Mouse (Mus musculus) midbrain, embryonic 12.5 days (tissue): ENCODE results near the gene Ttc21b. TPM values are rescaled to one million over a fixed set of nuclear protein-coding genes. Genes with fewer than 3 reads are reported as not detected.
A peak's percentile ranks its signal among the peaks of the same experiment; 100 is the strongest.
"Not testable (repeated sequence)": the region's sequence is repeated elsewhere in the genome, so short reads cannot be mapped to it uniquely, and the experiment has no call there.

Experiments used
- ATAC-seq: fragments of 200-750 bp; cut with Nextera tagmentation; 2 replicates; pipeline ENCODE4 v1.8.0; 2017; ENCODE audit warnings: low read depth, moderate TSS enrichment, moderate library complexity; ENCODE audit not compliant: low FRiP score
- H3K27ac ChIP-seq: fragments of 300-500 bp; sonication (generic); replicated peaks from 2 replicates; pipeline ENCODE4 v1.5.1; 2016; ENCODE audit warnings: mild to moderate bottlenecking
- H3K27me3 ChIP-seq: fragments of 300-500 bp; sonication (generic); 2 replicates; pipeline ENCODE4 v1.6.1; 2016; ENCODE audit warnings: mild to moderate bottlenecking
- H3K36me3 ChIP-seq: fragments of 300-500 bp; sonication (generic); 2 replicates; pipeline ENCODE4 v1.6.1; 2016
- H3K4me1 ChIP-seq: fragments of 300-500 bp; sonication (generic); 2 replicates; pipeline ENCODE4 v1.6.1; 2016
- H3K4me2 ChIP-seq: fragments of 300-500 bp; sonication (generic); replicated peaks from 2 replicates; pipeline ENCODE4 v1.6.1; 2016; ENCODE audit warnings: mild to moderate bottlenecking, moderate library complexity
- H3K4me3 ChIP-seq: fragments of 300-500 bp; sonication (generic); 2 replicates; pipeline ENCODE4 v1.5.1; 2016; ENCODE audit warnings: mild to moderate bottlenecking
- H3K9ac ChIP-seq: fragments of 300-500 bp; sonication (generic); replicated peaks from 2 replicates; pipeline ENCODE4 v1.6.1; 2016; ENCODE audit warnings: mild to moderate bottlenecking, moderate library complexity
- H3K9me3 ChIP-seq: fragments of 300-500 bp; sonication (generic); 2 replicates; pipeline ENCODE4 v1.6.1; 2016; ENCODE audit warnings: mild to moderate bottlenecking
- WGBS: fragments of 180-500 bp; shearing (Covaris S2); methylation state at CpG from one replicate; pipeline ENCODE4 v1.1.7; 2016; 5-methylcytosine and 5-hydroxymethylcytosine counted together
- polyA plus RNA-seq: library from polyadenylated mRNA; unstranded; fragments of >200 nt; fragmentation: Nextera tagmentation; extraction: Ambion mirVana; gene quantifications from 2 replicates; pipeline ENCODE4 v1.2.1, GENCODE M21; 2016

The Ttc21b gene
- polyA plus RNA-seq, 1 experiment from 2014 or later: 15.9 TPM

GRCm38 (mm10) chr2:66190157-66190556 lies 66.3 kb downstream of the Ttc21b start:
- Histone ChIP-seq H3K9me3 (no peaks in the 10 kb centered on the region), H3K36me3 (0 out of 2 replicates have a peak, but pooled peaks cover 12% of the 10 kb centered on the region), H3K4me1 (no peaks in the 10 kb centered on the region), H3K27me3 (no peaks in the 10 kb centered on the region), H3K27ac (no peak overlapping the region), H3K4me2 (no peak overlapping the region), H3K9ac (no peak overlapping the region), H3K4me3 (no peak overlapping the region)
- ATAC-seq: no peak
- 93% methylated on average over 5 of the region's 5 CpGs for WGBS

DNA sequence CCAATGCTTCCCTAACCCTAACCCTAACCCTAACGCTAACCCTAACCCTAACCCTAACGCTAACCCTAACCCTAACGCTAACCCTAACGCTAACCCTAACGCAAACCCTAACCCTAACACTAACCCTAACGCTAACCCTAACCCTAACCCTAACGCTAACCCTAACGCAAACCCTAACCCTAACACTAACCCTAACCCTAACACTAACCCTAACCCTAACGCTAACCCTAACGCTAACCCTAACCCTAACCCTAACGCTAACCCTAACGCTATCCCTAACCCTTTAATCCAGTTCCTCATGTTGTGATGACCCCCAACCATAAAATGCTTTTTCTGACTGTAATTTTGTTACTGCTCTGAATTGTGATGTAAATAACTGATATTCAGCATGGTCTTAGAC lies 67.2 kb downstream of the Ttc21b start:
- not testable (repeated sequence) for H3K4me2 ChIP-seq, ATAC-seq, H3K4me3 ChIP-seq, H3K27ac ChIP-seq, H3K27me3 ChIP-seq, H3K9me3 ChIP-seq, H3K9ac ChIP-seq, H3K4me1 ChIP-seq
- 0 out of 2 replicates have a peak, but pooled peaks cover 12% of the 10 kb centered on the region for H3K36me3 ChIP-seq
- WGBS: 98% methylated on average over 12 of the region's 12 CpGs

- H3K9ac ChIP-seq: no peak overlapping the region
- H3K36me3 ChIP-seq: 0 out of 2 replicates have a peak, but pooled peaks cover 12% of the 10 kb centered on the region
- no peak overlapping the region for H3K27ac ChIP-seq
- H3K4me1 ChIP-seq: no peaks in the 10 kb centered on the region
- H3K9me3 ChIP-seq: no peaks in the 10 kb centered on the region
- ATAC-seq: no peak
- H3K4me2 ChIP-seq: no peak overlapping the region
- H3K4me3 ChIP-seq: no peak overlapping the region
- WGBS: 71% methylated on average over 6 of the region's 6 CpGs
- no peaks in the 10 kb centered on the region for H3K27me3 ChIP-seq
Measured at GRCm38 (mm10) chr2:66187520-66187919, 68.9 kb downstream of the Ttc21b start.

GRCm38 (mm10) chr2:66184431-66185164 lies 71.8 kb downstream of the Ttc21b start:
- no peak overlapping the region for H3K4me3 ChIP-seq
- peaks cover 6% of the 10 kb centered on the region; the same call in 1 of the 2 replicates for H3K4me1 ChIP-seq
- H3K27me3 ChIP-seq: no peaks in the 10 kb centered on the region
- no peaks in the 10 kb centered on the region for H3K9me3 ChIP-seq
- H3K4me2 ChIP-seq: no peak overlapping the region
- 84% methylated on average over 7 of the region's 7 CpGs for WGBS
- peak; percentile 36; the same call in 1 of the 2 replicates for ATAC-seq
- no peak overlapping the region for H3K9ac ChIP-seq
- H3K36me3 ChIP-seq: 0 out of 2 replicates have a peak, but pooled peaks cover 12% of the 10 kb centered on the region
- H3K27ac ChIP-seq: no peak overlapping the region

DNA sequence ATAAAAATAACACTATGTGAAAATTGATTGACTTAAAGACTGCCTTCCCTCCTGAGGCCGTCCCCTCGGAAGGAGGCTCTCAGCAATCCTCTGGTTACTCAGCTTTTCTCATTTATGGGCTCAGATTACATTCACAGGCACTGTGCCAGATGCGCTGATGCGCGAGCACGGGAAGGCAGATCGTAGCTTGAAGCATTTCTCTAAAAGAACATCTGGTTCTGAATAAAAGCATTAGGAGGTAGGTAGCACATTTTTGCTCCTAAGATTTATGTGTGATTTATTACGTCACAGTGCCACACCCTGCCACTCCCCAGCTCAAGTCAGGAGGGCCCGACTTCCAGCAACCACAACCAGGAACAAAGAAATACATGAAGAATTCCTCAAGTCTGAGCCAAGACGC lies 76.1 kb downstream of the Ttc21b start:
- H3K4me1 ChIP-seq: peaks cover 32% of the 10 kb centered on the region

GRCm38 (mm10) chr2:66179782-66180181 lies 76.6 kb downstream of the Ttc21b start:
- Histone ChIP-seq H3K4me3 (no peak overlapping the region), H3K36me3 (no peaks in the 10 kb centered on the region), H3K4me1 (peaks cover 32% of the 10 kb centered on the region), H3K27ac (no peak overlapping the region; the same call in 1 of the 2 replicates), H3K9ac (no peak overlapping the region), H3K4me2 (peak overlapping the region; percentile 8; the same call in 1 of the 2 replicates), H3K9me3 (no peaks in the 10 kb centered on the region), H3K27me3 (no peaks in the 10 kb centered on the region)
- no peak for ATAC-seq
- 40% methylated on average over 10 of the region's 10 CpGs for WGBS

More for the DNA sequence above, 76.1 kb downstream of the Ttc21b start:
- Histone ChIP-seq H3K4me2 (no peak overlapping the region), H3K4me3 (no peak overlapping the region), H3K9me3 (no peaks in the 10 kb centered on the region), H3K27ac (peak overlapping the region; percentile 31; the same call in 1 of the 2 replicates), H3K36me3 (no peaks in the 10 kb centered on the region), H3K9ac (no peak overlapping the region), H3K27me3 (no peaks in the 10 kb centered on the region)
- 34% methylated on average over 10 of the region's 10 CpGs for WGBS
- ATAC-seq: no peak

DNA sequence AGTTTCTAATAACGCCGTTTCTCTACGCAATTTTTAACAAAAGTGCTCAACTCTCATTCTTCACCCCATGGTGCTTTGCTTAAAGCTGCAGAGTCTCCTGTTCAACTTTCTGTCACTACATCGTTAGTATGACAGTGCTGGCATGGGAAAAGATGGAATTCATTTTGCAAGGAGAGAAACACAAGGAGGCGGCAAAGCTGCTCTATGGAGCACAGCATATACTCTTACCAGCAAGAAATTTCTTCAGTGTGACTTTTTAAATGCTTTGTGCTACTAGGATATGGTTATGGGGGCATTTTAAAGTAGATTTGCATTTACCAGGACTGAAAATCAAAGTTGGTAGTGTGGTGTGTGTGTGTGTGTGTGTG lies 77.6 kb downstream of the Ttc21b start:
- H3K4me3 ChIP-seq: no peak overlapping the region
- no peaks in the 10 kb centered on the region for H3K9me3 ChIP-seq
- H3K27me3 ChIP-seq: no peaks in the 10 kb centered on the region
- no peak overlapping the region for H3K9ac ChIP-seq
- WGBS: 18% methylated on average over 5 of the region's 5 CpGs
- H3K4me2 ChIP-seq: peak overlapping the region; percentile 41
- no peaks in the 10 kb centered on the region for H3K36me3 ChIP-seq
- peaks cover 32% of the 10 kb centered on the region for H3K4me1 ChIP-seq
- H3K27ac ChIP-seq: peak overlapping the region; percentile 89
- peak; percentile 7; the same call in 1 of the 2 replicates for ATAC-seq

- Histone ChIP-seq H3K27me3 (no peaks in the 10 kb centered on the region), H3K4me3 (0 out of 2 replicates have a peak overlapping the region, but pooled peaks have one; percentile 13), H3K27ac (peak overlapping the region; percentile 89), H3K4me2 (peak overlapping the region; percentile 41), H3K36me3 (no peaks in the 10 kb centered on the region), H3K9me3 (no peaks in the 10 kb centered on the region), H3K4me1 (peaks cover 32% of the 10 kb centered on the region), H3K9ac (no peak overlapping the region)
- WGBS: 14% methylated on average over 9 of the region's 9 CpGs
- ATAC-seq: peak; percentile 83
Measured at GRCm38 (mm10) chr2:66177886-66178847, 78.2 kb downstream of the Ttc21b start.

DNA sequence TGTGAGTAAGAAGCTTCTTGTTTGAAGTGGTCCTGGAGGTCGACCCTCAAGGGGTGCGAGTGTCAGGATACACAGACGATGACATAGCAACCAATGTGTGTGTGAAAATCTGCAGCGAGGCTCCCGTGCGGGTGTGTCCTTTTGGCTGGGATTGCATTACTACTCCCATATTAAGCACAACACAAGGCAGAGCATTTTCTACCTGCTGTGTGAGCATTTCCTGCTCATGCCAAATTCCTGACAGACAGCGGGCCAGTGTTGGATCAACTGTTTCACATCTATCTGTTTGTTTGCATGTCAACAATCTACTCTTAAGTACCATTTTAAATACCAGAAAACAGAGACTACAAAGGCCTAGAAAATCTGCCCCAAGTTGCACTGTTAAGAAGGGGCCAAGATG lies 79.4 kb downstream of the Ttc21b start:
- Histone ChIP-seq H3K4me3 (no peak overlapping the region), H3K9me3 (no peaks in the 10 kb centered on the region), H3K36me3 (no peaks in the 10 kb centered on the region), H3K4me2 (peak overlapping the region; percentile 41; the same call in 1 of the 2 replicates), H3K27ac (peak overlapping the region; percentile 89), H3K4me1 (peaks cover 32% of the 10 kb centered on the region), H3K9ac (no peak overlapping the region), H3K27me3 (no peaks in the 10 kb centered on the region)
- WGBS: 63% methylated on average over 7 of the region's 7 CpGs
- ATAC-seq: no peak

GRCm38 (mm10) chr2:66173134-66173533 lies 83.3 kb downstream of the Ttc21b start:
- no peak overlapping the region for H3K4me3 ChIP-seq
- no peaks in the 10 kb centered on the region for H3K9me3 ChIP-seq
- H3K27me3 ChIP-seq: no peaks in the 10 kb centered on the region
- peaks cover 12% of the 10 kb centered on the region for H3K4me1 ChIP-seq
- H3K9ac ChIP-seq: no peak overlapping the region
- H3K4me2 ChIP-seq: no peak overlapping the region
- 75% methylated on average over 5 of the region's 5 CpGs for WGBS
- H3K36me3 ChIP-seq: no peaks in the 10 kb centered on the region
- ATAC-seq: no peak
- H3K27ac ChIP-seq: no peak overlapping the region

DNA sequence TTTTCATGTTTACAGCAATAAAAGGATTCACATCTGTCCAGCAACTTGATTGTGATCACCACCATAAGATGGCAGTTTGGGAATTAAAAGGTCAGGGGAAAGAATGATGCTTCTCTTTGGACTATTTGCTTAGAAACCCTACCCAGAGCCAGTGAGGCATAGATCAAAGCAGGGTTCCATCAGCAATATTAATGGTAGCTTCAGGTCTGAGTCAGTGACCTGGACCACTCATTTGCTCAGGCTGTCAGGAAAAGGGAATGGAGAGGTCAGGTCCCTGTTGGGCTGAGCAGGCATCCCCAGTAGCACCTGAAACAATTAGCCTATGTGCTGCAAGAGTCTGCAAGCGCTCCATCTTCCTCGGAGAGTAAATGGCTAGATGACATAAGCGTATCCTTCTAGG lies 84.8 kb downstream of the Ttc21b start:
- Histone ChIP-seq H3K4me2 (no peak overlapping the region), H3K9me3 (no peaks in the 10 kb centered on the region), H3K4me1 (no peaks in the 10 kb centered on the region), H3K36me3 (no peaks in the 10 kb centered on the region), H3K9ac (no peak overlapping the region), H3K4me3 (no peak overlapping the region), H3K27me3 (no peaks in the 10 kb centered on the region), H3K27ac (no peak overlapping the region)
- 87% methylated on average over 3 of the region's 3 CpGs for WGBS
- ATAC-seq: no peak

GRCm38 (mm10) chr2:66170721-66171120 lies 85.7 kb downstream of the Ttc21b start:
- no peaks in the 10 kb centered on the region for H3K27me3 ChIP-seq
- ATAC-seq: no peak
- WGBS: 86% methylated on average over 11 of the region's 11 CpGs
- H3K9ac ChIP-seq: no peak overlapping the region
- no peak overlapping the region for H3K4me3 ChIP-seq
- no peaks in the 10 kb centered on the region for H3K4me1 ChIP-seq
- no peaks in the 10 kb centered on the region for H3K9me3 ChIP-seq
- no peak overlapping the region for H3K4me2 ChIP-seq
- H3K27ac ChIP-seq: no peak overlapping the region
- no peaks in the 10 kb centered on the region for H3K36me3 ChIP-seq
